ENCODE assay signal across 8 mouse cellular contexts in the genomic region with DNA sequence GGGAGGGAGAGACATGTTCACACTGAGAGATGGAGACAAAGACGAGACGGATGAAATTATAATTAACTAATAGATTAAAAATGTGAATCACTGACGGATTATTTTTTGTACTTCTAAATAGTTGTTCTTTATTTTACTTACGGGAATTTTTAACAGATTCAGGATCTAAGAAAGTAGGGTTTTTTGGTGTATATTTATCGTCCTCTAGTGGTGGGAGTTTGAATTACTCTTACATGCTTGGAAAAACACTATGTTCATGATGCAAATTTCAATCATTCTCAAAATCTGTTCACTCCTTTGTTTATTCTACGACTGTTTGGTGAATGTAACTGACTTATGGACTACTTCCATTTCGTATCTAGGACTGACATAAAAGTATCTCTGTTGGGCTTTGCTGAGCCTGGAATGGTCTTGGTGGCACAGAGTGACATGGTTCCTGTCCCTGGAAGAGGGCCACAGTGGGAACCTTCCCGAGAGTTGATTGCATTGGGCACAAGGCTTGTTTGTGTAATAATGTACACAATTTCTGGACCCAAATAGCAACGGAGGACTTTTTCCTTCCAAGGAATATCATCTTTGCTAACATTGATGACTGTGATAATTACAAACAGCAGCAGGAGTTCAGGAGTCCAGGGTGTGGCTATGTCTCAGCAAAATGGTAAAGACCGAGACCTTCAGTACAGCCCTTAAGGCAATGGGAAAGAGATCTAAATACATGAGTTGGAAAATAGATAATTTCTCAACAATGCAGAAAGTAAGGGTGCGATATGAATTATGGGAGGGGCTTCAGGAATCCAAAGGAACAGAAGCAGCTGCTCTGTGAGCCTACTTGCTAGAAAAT.
DNase-seq lines count a peak whose midpoint lies in the region; ATAC-seq lines count a peak whose summit lies in the region.

No protein-coding gene starts in this region.

- H3K27ac ChIP-seq in midbrain, embryonic 16.5 days (ENCODE audit: low read length) = no peak overlapping the region
- H3K27ac ChIP-seq in midbrain, embryonic 15.5 days = no peak overlapping the region

- H3K36me3 ChIP-seq in midbrain, embryonic 16.5 days (ENCODE audit: control insufficient read depth, insufficient read depth, low read length) = no peaks in the 10 kb centered on the region
- H3K36me3 ChIP-seq in midbrain, embryonic 15.5 days (replicated peaks) = no peaks in the 10 kb centered on the region

- no peak overlapping the region for H3K4me3 ChIP-seq in midbrain, embryonic 16.5 days (ENCODE audit: low read depth, low read length)
- no peak overlapping the region for H3K4me3 ChIP-seq in midbrain, embryonic 15.5 days

- H3K4me2 ChIP-seq in midbrain, embryonic 16.5 days (ENCODE audit: low read length) = peak overlapping the region; percentile 22; the same call in 1 of the 2 replicates
- no peak overlapping the region for H3K4me2 ChIP-seq in midbrain, embryonic 15.5 days

- DNase-seq in frontal cortex, postnatal 14 days (ENCODE audit: low spot score in 2 of 2) = no peak
- DNase-seq in telencephalon, adult 2 months (ENCODE audit: low read depth, low spot score) = peak; percentile 56
- no peak for DNase-seq in frontal cortex, postnatal 10 days (ENCODE audit: low spot score in 2 of 2)
- no peak for DNase-seq in kidney, adult 18-20 months

- no peaks in the 10 kb centered on the region for H3K9me3 ChIP-seq in midbrain, embryonic 16.5 days (replicated peaks; ENCODE audit: control insufficient read depth, low read length, poor library complexity, severe bottlenecking)
- H3K9me3 ChIP-seq in midbrain, embryonic 15.5 days = no peaks in the 10 kb centered on the region

- H3K4me1 ChIP-seq in midbrain, embryonic 16.5 days (ENCODE audit: control insufficient read depth, insufficient read depth, low read length) = no peaks in the 10 kb centered on the region; the same call in 1 of the 2 replicates
- H3K4me1 ChIP-seq in midbrain, embryonic 15.5 days = no peaks in the 10 kb centered on the region

- peak; percentile 78; the same call in 1 of the 2 replicates for ATAC-seq in frontal cortex, adult (ENCODE audit: low TSS enrichment)
- ATAC-seq in midbrain, embryonic 16.5 days = 0 out of 2 replicates have a peak, but pooled peaks have one; percentile 42
- no peak for ATAC-seq in midbrain, embryonic 15.5 days (replicated peaks)
- ATAC-seq in granulocyte monocyte progenitor cell, adult 5-6 weeks (replicated peaks; ENCODE audit: poor library complexity, severe bottlenecking) = peak; percentile 61; the same call in 1 of the 2 replicates

- H3K27me3 ChIP-seq in midbrain, embryonic 16.5 days (ENCODE audit: control insufficient read depth, insufficient read depth, low read depth, low read length) = no peaks in the 10 kb centered on the region
- H3K27me3 ChIP-seq in midbrain, embryonic 15.5 days (replicated peaks) = no peaks in the 10 kb centered on the region

- WGBS in midbrain, embryonic 16.5 days = 38% methylated on average over 11 of the region's 11 CpGs
- WGBS in midbrain, embryonic 15.5 days = 43% methylated on average over 11 of the region's 11 CpGs

- H3K9ac ChIP-seq in midbrain, embryonic 16.5 days (ENCODE audit: low read depth, low read length) = no peak overlapping the region
- H3K9ac ChIP-seq in midbrain, embryonic 15.5 days = no peak overlapping the region
